Mouse (Mus musculus) heart, adult 2 months (tissue): Measurements from ENCODE around the gene Fgfr3.

Experiments used
- CTCF ChIP-seq: fragments of 200-600 bp; IDR thresholded peaks from 2 replicates; pipeline ENCODE4 v1.8.1; 2022; ENCODE audit warnings: antibody characterized with exemption, mild to moderate bottlenecking, moderate library complexity
- EP300 ChIP-seq: fragments of 200-500 bp; IDR thresholded peaks from 2 replicates; pipeline ENCODE4 v1.6.1; 2011; ENCODE audit warnings: low read depth, low read length, control low read depth; ENCODE audit not compliant: insufficient read depth
- POLR2A ChIP-seq: fragments of 200-500 bp; IDR thresholded peaks from 2 replicates; pipeline ENCODE4 v1.6.1; 2011; ENCODE audit warnings: mild to moderate bottlenecking, low read depth, low read length, control low read depth; ENCODE audit not compliant: insufficient read depth

GRCm38 (mm10) chr5:33681611-33682388 lies 39.7 kb upstream of the Fgfr3 start:
- TF ChIP-seq CTCF (0 out of 2 replicates have a peak, but pooled peaks have one; percentile 5), POLR2A (no peak), EP300 (0 out of 2 replicates have a peak, but pooled peaks have one; percentile 14)
